Mouse (Mus musculus) liver, postnatal 0 days (tissue): ENCODE data around the gene Crabp1. TPM values are rescaled to one million over a fixed set of nuclear protein-coding genes. Genes with fewer than 3 reads are reported as not detected.

ENCODE experiments used
- ATAC-seq: fragments of 200-750 bp; cut with Nextera tagmentation; 2 replicates; pipeline ENCODE4 v1.8.0; 2017; ENCODE audit warnings: mild to moderate bottlenecking, moderate library complexity
- DNase-seq: peaks from one replicate; pipeline ENCODE4 v3.0.0-alpha.2; 2016
- H3K27ac ChIP-seq: fragments of 300-500 bp; sonication (generic); 2 replicates; pipeline ENCODE4 v1.5.1; 2014; ENCODE audit warnings: antibody characterized with exemption, moderate library complexity, mild to moderate bottlenecking, low read depth
- H3K27me3 ChIP-seq: fragments of 300-500 bp; sonication (generic); 2 replicates; pipeline ENCODE4 v1.6.1; 2014; ENCODE audit warnings: low read length, control low read depth, mixed read lengths; ENCODE audit not compliant: insufficient read depth
- H3K36me3 ChIP-seq: fragments of 300-500 bp; sonication (generic); replicated peaks from 2 replicates; pipeline ENCODE4 v1.6.1; 2014; ENCODE audit warnings: mild to moderate bottlenecking, control low read depth, low read length, moderate library complexity, mixed read lengths; ENCODE audit not compliant: insufficient read depth
- H3K4me1 ChIP-seq: fragments of 300-500 bp; sonication (generic); 2 replicates; pipeline ENCODE4 v1.6.1; 2014; ENCODE audit warnings: antibody characterized with exemption, mild to moderate bottlenecking, control low read depth; ENCODE audit not compliant: insufficient read depth
- H3K4me2 ChIP-seq: fragments of 300-500 bp; sonication (generic); 2 replicates; pipeline ENCODE4 v1.6.1; 2014; ENCODE audit warnings: low read depth, mild to moderate bottlenecking, low read length, moderate library complexity, mixed read lengths
- H3K4me3 ChIP-seq: fragments of 300-500 bp; sonication (generic); 2 replicates; pipeline ENCODE4 v1.5.1; 2014; ENCODE audit warnings: low read depth, low read length
- H3K9ac ChIP-seq: fragments of 300-500 bp; sonication (generic); replicated peaks from 2 replicates; pipeline ENCODE4 v1.6.1; 2014; ENCODE audit warnings: mild to moderate bottlenecking, moderate library complexity
- H3K9me3 ChIP-seq: fragments of 300-500 bp; sonication (generic); 2 replicates; pipeline ENCODE4 v1.6.1; 2016; ENCODE audit warnings: mild to moderate bottlenecking, control low read depth, low read length, mixed read lengths
- CTCF ChIP-seq: sonication (generic); IDR thresholded peaks from 2 replicates; pipeline ENCODE4 v1.5.1; 2016; ENCODE audit warnings: antibody characterized with exemption, low read depth
- EP300 ChIP-seq: IDR thresholded peaks from 2 replicates; pipeline ENCODE4 v1.6.1; 2016; ENCODE audit warnings: antibody characterized with exemption, low read depth, mild to moderate bottlenecking
- WGBS: fragments of 180-500 bp; shearing (Covaris S2); extraction: QIAGEN DNeasy Blood & Tissue Kit; methylation state at CpG from one replicate; pipeline ENCODE4 v1.1.7; 2014; ENCODE audit not compliant: insufficient replicate concordance; 5-methylcytosine and 5-hydroxymethylcytosine counted together
- polyA plus RNA-seq: library from polyadenylated mRNA; unstranded; fragments of >200 nt; fragmentation: Nextera tagmentation; extraction: Ambion mirVana; gene quantifications from 2 replicates; pipeline ENCODE4 v1.2.1, GENCODE M21; 2015

Crabp1 gene
- polyA plus RNA-seq, 1 experiment from 2014 or later: not detected

DNA sequence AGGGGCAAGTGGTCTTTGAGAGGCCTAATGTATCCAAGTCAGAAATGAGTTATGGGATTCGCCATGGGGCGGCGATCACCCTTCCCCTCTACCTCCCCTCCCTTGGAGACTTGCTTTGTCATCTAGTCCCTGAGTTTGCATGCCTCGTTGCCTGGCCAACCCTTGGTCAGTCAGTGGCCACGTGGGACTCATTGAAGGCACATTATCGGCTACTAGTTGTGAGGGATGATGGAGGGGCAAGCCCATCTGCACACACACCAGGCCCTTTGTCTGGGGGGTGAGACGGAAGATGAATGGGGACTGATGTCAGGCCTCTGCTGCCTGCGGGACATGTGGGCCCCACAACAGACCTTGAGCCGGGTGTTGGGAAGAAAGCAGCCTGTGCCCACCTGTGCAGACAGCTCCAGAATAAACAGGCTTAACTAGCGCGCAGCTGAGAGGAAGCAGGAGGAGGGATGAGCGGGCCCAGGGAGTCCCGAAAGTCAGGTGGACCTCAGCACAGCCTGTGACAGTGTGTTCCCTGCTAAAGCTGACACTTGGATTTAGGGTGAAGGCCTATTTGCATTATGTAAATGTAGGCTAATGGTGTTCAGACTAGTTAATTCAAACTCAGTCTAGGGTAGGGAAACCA, 18.7 kb upstream of the Crabp1 start:
- DNase-seq: no peak
- Histone ChIP-seq H3K4me3 (no peak overlapping the region), H3K4me2 (no peak overlapping the region), H3K9ac (no peak overlapping the region), H3K36me3 (no peaks in the 10 kb centered on the region), H3K4me1 (no peaks in the 10 kb centered on the region), H3K27me3 (no peaks in the 10 kb centered on the region), H3K27ac (no peak overlapping the region), H3K9me3 (no peaks in the 10 kb centered on the region)
- WGBS: 75% methylated on average over 13 of the region's 13 CpGs
- TF ChIP-seq CTCF (no peak), EP300 (no peak)
- ATAC-seq: no peak

DNA sequence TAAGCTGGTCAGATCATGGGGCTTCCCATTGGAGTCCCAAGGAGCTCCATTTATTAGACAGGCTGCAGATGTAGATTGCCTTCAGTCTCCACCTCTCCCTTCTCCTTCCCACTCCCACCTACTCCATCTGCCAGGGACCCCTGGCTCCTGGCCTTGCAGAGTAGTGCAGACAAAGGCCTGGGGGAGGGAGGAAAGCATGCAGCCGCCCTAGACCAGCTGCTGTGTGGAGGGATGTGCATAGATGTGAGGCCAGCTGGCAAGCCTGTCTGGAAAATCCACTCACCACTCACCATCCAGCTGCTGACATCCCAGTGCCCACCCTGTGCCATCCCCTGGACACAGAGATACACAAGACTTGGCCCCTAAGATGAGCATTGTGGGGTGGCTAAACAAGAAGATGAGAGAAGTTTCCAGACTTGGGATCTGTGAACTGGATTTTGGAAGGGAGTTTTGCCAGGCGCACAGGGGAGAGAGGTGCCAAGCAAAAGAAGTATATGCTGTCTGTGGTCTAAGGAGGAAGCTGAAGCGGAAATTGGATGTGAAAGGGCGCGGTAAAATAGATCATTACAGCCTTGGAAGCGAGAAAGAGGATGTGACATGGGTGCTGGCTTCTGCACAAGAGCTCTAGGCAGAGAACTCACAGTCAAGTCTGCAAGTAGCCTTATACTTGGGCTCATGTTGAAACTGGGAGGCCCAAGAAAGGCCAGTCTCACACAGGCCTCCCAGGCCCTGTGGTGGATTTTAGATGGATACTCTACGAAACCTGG, 14.2 kb upstream of the Crabp1 start:
- TF ChIP-seq EP300: no peak
- no peak for TF ChIP-seq CTCF
- Histone ChIP-seq H3K36me3 (no peaks in the 10 kb centered on the region), H3K4me3 (no peak overlapping the region), H3K27ac (no peak overlapping the region), H3K4me2 (no peak overlapping the region), H3K9me3 (no peaks in the 10 kb centered on the region), H3K27me3 (no peaks in the 10 kb centered on the region), H3K9ac (no peak overlapping the region), H3K4me1 (no peaks in the 10 kb centered on the region)
- no peak for ATAC-seq
- 53% methylated on average over 7 of the region's 7 CpGs for WGBS
- no peak for DNase-seq

DNA sequence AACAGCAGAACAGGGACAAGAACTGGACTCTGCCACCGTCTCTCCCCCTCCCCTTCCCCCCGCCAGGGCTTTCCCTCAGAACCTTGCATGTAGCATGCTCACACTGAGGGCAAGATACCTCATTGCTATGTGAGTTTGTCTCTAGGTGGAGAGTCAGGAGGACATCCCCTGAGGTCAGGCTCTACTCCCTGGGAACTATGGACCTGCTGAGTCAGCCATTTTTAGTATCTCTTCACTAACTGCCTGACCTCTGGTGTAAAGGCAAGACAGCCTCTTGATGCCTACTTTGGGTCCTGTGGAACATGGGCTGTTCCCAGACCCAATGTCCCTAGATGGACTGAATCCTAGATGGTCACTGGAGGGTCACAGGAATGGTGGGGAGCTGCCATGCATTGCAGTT, 12.9 kb upstream of the Crabp1 start:
- Histone ChIP-seq H3K4me3 (no peak overlapping the region), H3K9ac (no peak overlapping the region), H3K4me2 (no peak overlapping the region), H3K36me3 (no peaks in the 10 kb centered on the region), H3K9me3 (no peaks in the 10 kb centered on the region), H3K4me1 (no peaks in the 10 kb centered on the region), H3K27ac (no peak overlapping the region), H3K27me3 (no peaks in the 10 kb centered on the region)
- ATAC-seq: no peak
- whole genome bisulfite sequencing: 70% methylated on average over 2 of the region's 2 CpGs
- DNase-seq: no peak
- TF ChIP-seq EP300: no peak
- TF ChIP-seq CTCF: no peak

DNA sequence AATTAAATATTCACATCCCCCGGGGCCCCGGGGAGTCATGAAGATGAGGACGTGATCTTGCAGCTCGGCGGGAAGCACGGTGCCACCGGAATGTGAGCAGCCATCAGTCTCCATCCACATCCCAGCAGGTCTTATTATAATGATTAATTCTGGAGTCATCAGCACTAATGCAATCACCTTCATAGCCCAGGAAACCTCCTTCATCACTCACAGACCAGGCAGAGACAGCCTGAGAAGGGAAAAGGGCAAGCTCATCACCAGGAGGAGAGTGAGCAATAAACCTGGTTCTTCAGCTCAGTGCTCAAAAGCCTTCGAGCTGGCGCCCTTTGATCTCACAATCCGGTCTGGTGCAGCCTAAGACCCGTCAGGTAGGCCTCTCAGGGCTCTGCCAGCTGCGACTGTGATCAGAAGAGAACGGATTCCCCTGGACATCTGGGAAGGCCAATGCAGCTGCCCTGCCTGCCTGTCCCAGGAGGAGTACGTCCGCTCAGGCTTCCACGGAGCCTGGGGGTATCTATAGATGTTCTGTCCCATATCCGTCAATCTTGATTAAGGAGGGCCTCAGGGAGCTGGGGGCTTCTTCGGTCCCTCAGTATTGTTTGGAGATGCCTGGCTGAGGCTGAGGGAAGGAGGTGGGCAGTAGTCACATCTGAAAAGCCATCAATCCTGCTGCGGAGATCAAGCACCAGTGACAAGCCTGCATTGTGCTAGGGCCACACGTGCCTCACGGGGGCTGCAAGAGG, 12.2 kb upstream of the Crabp1 start:
- Histone ChIP-seq H3K4me1 (no peaks in the 10 kb centered on the region), H3K27me3 (no peaks in the 10 kb centered on the region), H3K4me2 (no peak overlapping the region), H3K36me3 (no peaks in the 10 kb centered on the region), H3K4me3 (no peak overlapping the region), H3K9ac (no peak overlapping the region), H3K9me3 (no peaks in the 10 kb centered on the region), H3K27ac (no peak overlapping the region)
- TF ChIP-seq CTCF: no peak
- TF ChIP-seq EP300: no peak
- 46% methylated on average over 21 of the region's 21 CpGs for WGBS
- no peak for ATAC-seq
- DNase-seq: no peak

DNA sequence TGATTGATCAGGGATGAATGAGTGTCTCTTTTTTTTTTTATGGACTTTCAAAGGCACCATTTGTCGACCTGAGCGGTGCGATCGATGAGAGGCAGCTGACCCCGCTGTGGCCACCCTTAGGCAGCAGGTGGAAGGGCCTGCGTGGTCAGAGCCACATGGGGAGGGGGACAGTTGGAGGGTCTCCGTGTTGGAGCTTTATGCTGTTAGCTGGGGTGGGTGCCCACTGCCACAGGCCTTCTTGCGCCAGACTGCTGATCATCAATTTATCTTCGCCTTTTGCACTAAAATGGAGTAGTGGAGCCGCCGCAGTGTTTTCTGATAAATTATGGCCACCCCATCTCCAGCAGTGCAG, 11.6 kb upstream of the Crabp1 start:
- DNase-seq (no peak), ATAC-seq (no peak)
- H3K27me3 ChIP-seq: no peaks in the 10 kb centered on the region
- no peak overlapping the region for H3K4me3 ChIP-seq
- no peaks in the 10 kb centered on the region for H3K9me3 ChIP-seq
- TF ChIP-seq EP300: no peak
- no peak for TF ChIP-seq CTCF
- 67% methylated on average over 11 of the region's 11 CpGs for WGBS
- H3K4me2 ChIP-seq: no peak overlapping the region
- no peaks in the 10 kb centered on the region for H3K36me3 ChIP-seq
- H3K27ac ChIP-seq: no peak overlapping the region
- no peak overlapping the region for H3K9ac ChIP-seq
- no peaks in the 10 kb centered on the region for H3K4me1 ChIP-seq

DNA sequence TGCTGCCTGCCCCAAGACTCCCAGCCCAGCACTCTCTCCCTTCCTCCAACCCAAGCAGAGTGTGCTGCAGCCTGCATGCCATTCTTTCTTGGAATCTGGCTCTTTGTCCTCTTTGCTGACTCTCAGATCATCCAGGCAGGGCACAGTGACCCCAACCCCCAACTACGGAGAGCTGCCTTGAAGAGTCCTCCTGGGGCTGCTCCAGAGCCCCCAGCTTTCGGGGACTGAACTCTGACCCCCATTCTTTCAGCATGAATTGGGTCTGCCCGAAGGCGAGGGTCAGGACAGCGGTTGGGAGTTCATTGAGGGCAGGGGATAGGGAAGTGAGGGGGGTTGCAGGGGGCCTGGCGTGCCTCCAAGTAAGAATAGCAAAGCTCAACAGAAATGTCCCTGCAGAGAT, 5.0 kb upstream of the Crabp1 start:
- no peak overlapping the region for H3K27ac ChIP-seq
- DNase-seq (no peak), ATAC-seq (no peak)
- TF ChIP-seq CTCF (no peak), EP300 (no peak)
- H3K4me2 ChIP-seq: no peak overlapping the region
- H3K36me3 ChIP-seq: no peaks in the 10 kb centered on the region
- WGBS: 51% methylated on average over 6 of the region's 6 CpGs
- H3K4me1 ChIP-seq: no peaks in the 10 kb centered on the region; the same call in 1 of the 2 replicates
- no peaks in the 10 kb centered on the region for H3K9me3 ChIP-seq
- no peak overlapping the region for H3K4me3 ChIP-seq
- peaks cover 27% of the 10 kb centered on the region for H3K27me3 ChIP-seq
- no peak overlapping the region for H3K9ac ChIP-seq
